8 mouse cellular contexts compared by ENCODE assay signal in genomic region chr4:150073102-150073473, GRCm38 (mm10). TPM values are rescaled to one million over a fixed set of nuclear protein-coding genes. Genes with fewer than 3 reads are reported as not detected.
A peak's percentile ranks its signal among the peaks of the same experiment; 100 is the strongest.
DNase-seq lines count a peak whose midpoint lies in the region; ATAC-seq and TF ChIP-seq lines count a peak whose summit lies in the region.

No protein-coding gene starts in this region.

- POLR2A ChIA-PET in Patski (lab: Charles Lee) = no interaction called here

- no peak for TF ChIP-seq POLR2A in kidney, adult 2 months (IDR thresholded peaks at IDR 0.05; ENCODE audit: low read depth, low read length)
- no peak for TF ChIP-seq POLR2A in lung, adult 2 months (IDR thresholded peaks at IDR 0.05; ENCODE audit: borderline replicate concordance, extremely low read depth, low read depth, low read length)
- TF ChIP-seq POLR2A in testis, adult 2 months (IDR thresholded peaks at IDR 0.05; ENCODE audit: control insufficient read depth, low read depth, low read length) = no peak

- peak; percentile 94 for TF ChIP-seq CTCF in kidney, adult 2 months (conservative IDR thresholded peaks at IDR 0.05; ENCODE audit: insufficient read depth, insufficient read length, low read depth, low read length)
- peak; percentile 80 for TF ChIP-seq CTCF in Patski (IDR thresholded peaks at IDR 0.05)
- TF ChIP-seq CTCF in lung, adult 2 months (IDR thresholded peaks at IDR 0.05; ENCODE audit: insufficient read depth, low read length) = peak; percentile 87
- TF ChIP-seq CTCF in testis, adult 2 months (IDR thresholded peaks at IDR 0.05; ENCODE audit: control insufficient read depth, insufficient read depth, insufficient replicate concordance, low read depth, low read length) = peak; percentile 97

- H3K27me3 ChIP-seq in kidney, adult 2 months (replicated peaks; ENCODE audit: control insufficient read depth, insufficient read depth, low read length) = no peaks in the 10 kb centered on the region
- H3K27me3 ChIP-seq in Patski = no peaks in the 10 kb centered on the region
- H3K27me3 ChIP-seq in testis, adult 2 months (ENCODE audit: control insufficient read depth, insufficient read depth, low read length) = no peaks in the 10 kb centered on the region

- ATAC-seq in Patski = no peak

- in situ Hi-C loops in Patski (cut with MboI; ENCODE audit: low pct_unique_long_range_greater_than_20kb) = loop anchor here (5.0 kb wide), 1 partner anchor 36 kb away; no protein-coding TSS in a partner anchor

- H3K36me3 ChIP-seq in kidney, adult 2 months (ENCODE audit: control insufficient read depth, insufficient read depth, low read length) = no peaks in the 10 kb centered on the region
- no peaks in the 10 kb centered on the region for H3K36me3 ChIP-seq in testis, adult 2 months (ENCODE audit: control insufficient read depth, insufficient read depth, low read length)

- whole genome bisulfite sequencing in kidney, adult 2 months = 16% methylated on average over 8 of the region's 8 CpGs
- 13% methylated on average over 8 of the region's 8 CpGs for WGBS in lung, adult 2 months

- H3K27ac ChIP-seq in kidney, adult 2 months (ENCODE audit: insufficient read depth, low read depth, low read length) = no peak overlapping the region
- no peak overlapping the region for H3K27ac ChIP-seq in testis, adult 2 months (ENCODE audit: control insufficient read depth, insufficient read depth, low read depth, low read length)

- H3K4me3 ChIP-seq in kidney, adult 2 months (ENCODE audit: insufficient read depth, low read depth, low read length) = no peak overlapping the region
- no peak overlapping the region for H3K4me3 ChIP-seq in lung, adult 2 months (replicated peaks; ENCODE audit: extremely low read depth, low read depth, low read length)
- H3K4me3 ChIP-seq in testis, adult 2 months (ENCODE audit: control insufficient read depth, low read depth, low read length) = no peak overlapping the region

- DNase-seq in kidney, adult 2 months = peak; percentile 58
- no peak for DNase-seq in kidney, adult 8-10 months
- DNase-seq in CD4-positive helper T cell, adult 2 months (ENCODE audit: low read depth, low spot score) = peak; percentile 30
- DNase-seq in Patski (ENCODE audit: low read depth, low spot score) = no peak
- DNase-seq in embryo, embryonic 10 days (ENCODE audit: low spot score) = peak; percentile 73
- peak; percentile 53 for DNase-seq in lung, adult 2 months
- no peak for DNase-seq in frontal cortex, postnatal 25 days (ENCODE audit: low spot score in 2 of 2)

- CTCF ChIA-PET in Patski (lab: Charles Lee) = interaction anchor here (0.8 to 1.9 kb wide), 8 partner anchors 11 to 41 kb away, joined by 3 to 6 read pairs (median 4); no protein-coding TSS in a partner anchor

- H3K4me1 ChIP-seq in kidney, adult 2 months (ENCODE audit: control insufficient read depth, insufficient read depth, low read length) = no peaks in the 10 kb centered on the region; the same call in 1 of the 2 replicates
- H3K4me1 ChIP-seq in lung, adult 2 months (ENCODE audit: control insufficient read depth, insufficient read depth, low read length) = no peaks in the 10 kb centered on the region
- H3K4me1 ChIP-seq in testis, adult 2 months (ENCODE audit: control insufficient read depth, insufficient read depth, low read length) = peaks cover 7% of the 10 kb centered on the region

RNA-seq across cellular contexts. Expression of gene Gpr157, which starts 14.1 kb away (rescaled TPM):
- 0.76 and 1.2 TPM in 2 replicates for polyA plus RNA-seq in kidney, adult 2 months (2012; rRNA removed)
- polyA plus RNA-seq in Patski (2021) = 0.50 TPM
- polyA plus RNA-seq in lung, adult 2 months (2012; rRNA removed) = 3.8 and 5.0 TPM in 2 replicates
- polyA plus RNA-seq in testis, adult 2 months (2012; rRNA removed) = 0.96 and 1.3 TPM in 2 replicates

RNA-seq across cellular contexts. Expression of gene Slc2a5, which starts 46.0 kb away (rescaled TPM):
- polyA plus RNA-seq in kidney, adult 2 months (2012; rRNA removed) = 181 and 266 TPM in 2 replicates
- not detected for polyA plus RNA-seq in Patski (2021)
- 0.66 and 4.5 TPM in 2 replicates for polyA plus RNA-seq in lung, adult 2 months (2012; rRNA removed)
- polyA plus RNA-seq in testis, adult 2 months (2012; rRNA removed) = 732 and 736 TPM in 2 replicates

Comparison
In these comparisons a context has a peak if more than half of its experiments do, and no peak if none do; other contexts are left out.
1. DNase-seq: peak in kidney, adult 2 months (single experiment), CD4-positive helper T cell, adult 2 months (single experiment), embryo, embryonic 10 days (single experiment) and lung, adult 2 months (single experiment); none in kidney, adult 8-10 months (0 of 2), Patski (single experiment) and frontal cortex, postnatal 25 days (0 of 2).
2. RNA of gene Slc2a5, which starts 46.0 kb away (polyA plus RNA-seq): 732 to 736 TPM in testis, adult 2 months and 181 to 266 TPM in kidney, adult 2 months; 0.66 to 4.5 TPM in lung, adult 2 months and not detected in Patski (single experiment); every median in the first group is over 10 times any median in the second.
3. Peak in every context shown above with its lines, with median percentiles within 50 percentile points of each other: CTCF ChIP-seq.